Mouse (Mus musculus) neural tube, embryonic 14.5 days (tissue): Measurements from ENCODE around the gene Grb7. TPM values are rescaled to one million over a fixed set of nuclear protein-coding genes. Genes with fewer than 3 reads are reported as not detected.

Experiments
- ATAC-seq: fragments of 200-750 bp; cut with Nextera tagmentation; 2 replicates; pipeline ENCODE4 v1.8.0; 2017; ENCODE audit warnings: low read depth, mild to moderate bottlenecking, moderate TSS enrichment, moderate library complexity
- H3K27ac ChIP-seq: fragments of 300-500 bp; sonication (generic); 2 replicates; pipeline ENCODE4 v1.5.1; 2014; ENCODE audit warnings: low read depth, mild to moderate bottlenecking, control low read depth, low read length, moderate library complexity, mixed read lengths
- H3K27me3 ChIP-seq: fragments of 300-500 bp; sonication (generic); 2 replicates; pipeline ENCODE4 v1.6.1; 2014; ENCODE audit warnings: low read length; ENCODE audit not compliant: control insufficient read depth, insufficient read depth
- H3K36me3 ChIP-seq: fragments of 300-500 bp; sonication (generic); 2 replicates; pipeline ENCODE4 v1.6.1; 2014; ENCODE audit warnings: low read length, mixed read lengths; ENCODE audit not compliant: control insufficient read depth, insufficient read depth
- H3K4me1 ChIP-seq: fragments of 300-500 bp; sonication (generic); 2 replicates; pipeline ENCODE4 v1.6.1; 2014; ENCODE audit warnings: low read length; ENCODE audit not compliant: control insufficient read depth, insufficient read depth
- H3K4me2 ChIP-seq: fragments of 300-500 bp; sonication (generic); 2 replicates; pipeline ENCODE4 v1.6.1; 2014; ENCODE audit warnings: mild to moderate bottlenecking, low read depth, low read length, control low read depth
- H3K4me3 ChIP-seq: fragments of 300-500 bp; sonication (generic); 2 replicates; pipeline ENCODE4 v1.5.1; 2014; ENCODE audit warnings: low read depth, low read length, control low read depth, mixed read lengths
- H3K9ac ChIP-seq: fragments of 300-500 bp; sonication (generic); replicated peaks from 2 replicates; pipeline ENCODE4 v1.6.1; 2014; ENCODE audit warnings: low read depth, mild to moderate bottlenecking, control low read depth, low read length, mixed read lengths
- H3K9me3 ChIP-seq: fragments of 300-500 bp; sonication (generic); 2 replicates; pipeline ENCODE4 v1.6.1; 2016; ENCODE audit warnings: low read length; ENCODE audit not compliant: control insufficient read depth
- WGBS: fragments of 180-500 bp; shearing (Covaris S2); extraction: QIAGEN DNeasy Blood & Tissue Kit; methylation state at CpG from one replicate; pipeline ENCODE4 v1.1.7; 2014; 5-methylcytosine and 5-hydroxymethylcytosine counted together
- polyA plus RNA-seq: library from polyadenylated mRNA; unstranded; fragments of >200 nt; fragmentation: Nextera tagmentation; extraction: Ambion mirVana; gene quantifications from 2 replicates; pipeline ENCODE4 v1.2.1, GENCODE M21; 2014

Grb7 gene
- polyA plus RNA-seq, 1 experiment from 2014 or later, result 0.86 TPM

GRCm38 (mm10) chr11:98437441-98437840 lies 8.8 kb upstream of the Grb7 start:
- H3K4me3 ChIP-seq, result no peak overlapping the region
- no peak overlapping the region for H3K9ac ChIP-seq
- H3K36me3 ChIP-seq, result no peaks in the 10 kb centered on the region
- no peak for ATAC-seq
- H3K27me3 ChIP-seq, result no peaks in the 10 kb centered on the region
- H3K9me3 ChIP-seq, result no peaks in the 10 kb centered on the region
- H3K27ac ChIP-seq, result no peak overlapping the region
- H3K4me2 ChIP-seq, result no peak overlapping the region
- H3K4me1 ChIP-seq, result peaks cover 4% of the 10 kb centered on the region
- WGBS, result 94% methylated on average over 6 of the region's 6 CpGs

GRCm38 (mm10) chr11:98438331-98439158 lies 7.6 kb upstream of the Grb7 start, which contains the start of gene Mien1:
Gene Mien1, minus strand, starts transcription at chr11:98438991.
- 3% methylated on average over 43 of the region's 43 CpGs for WGBS
- Histone ChIP-seq H3K9ac (peak within 1 kb of the TSS; percentile 59), H3K4me1 (peaks cover 4% of the 10 kb centered on the region), H3K9me3 (no peaks in the 10 kb centered on the region), H3K4me2 (peak within 1 kb of the TSS; percentile 72), H3K27me3 (no peaks in the 10 kb centered on the region), H3K27ac (peak within 1 kb of the TSS; percentile 52; the same call in 1 of the 2 replicates), H3K4me3 (peak within 1 kb of the TSS; percentile 56), H3K36me3 (no peaks in the 10 kb centered on the region)
- ATAC-seq, result peak; percentile 89

- no peaks in the 10 kb centered on the region for H3K4me1 ChIP-seq
- 97% methylated on average over 1 of the region's 1 CpGs for WGBS
- no peak overlapping the region for H3K4me2 ChIP-seq
- H3K36me3 ChIP-seq, result no peaks in the 10 kb centered on the region
- no peak overlapping the region for H3K9ac ChIP-seq
- peaks cover 7% of the 10 kb centered on the region; the same call in 1 of the 2 replicates for H3K27me3 ChIP-seq
- H3K4me3 ChIP-seq, result no peak overlapping the region
- H3K27ac ChIP-seq, result no peak overlapping the region
- H3K9me3 ChIP-seq, result no peaks in the 10 kb centered on the region
- no peak for ATAC-seq
Measured at GRCm38 (mm10) chr11:98443688-98444087, 2.5 kb upstream of the Grb7 start.

GRCm38 (mm10) chr11:98445238-98445637 lies 956 bp upstream of the Grb7 start:
- ATAC-seq, result no peak
- peaks cover 7% of the 10 kb centered on the region; the same call in 1 of the 2 replicates for H3K27me3 ChIP-seq
- WGBS, result 24% methylated on average over 1 of the region's 1 CpGs
- no peak overlapping the region for H3K4me3 ChIP-seq
- no peaks in the 10 kb centered on the region for H3K9me3 ChIP-seq
- H3K27ac ChIP-seq, result no peak overlapping the region
- H3K9ac ChIP-seq, result no peak overlapping the region
- H3K36me3 ChIP-seq, result no peaks in the 10 kb centered on the region
- no peak overlapping the region for H3K4me2 ChIP-seq
- H3K4me1 ChIP-seq, result no peaks in the 10 kb centered on the region

- no peak overlapping the region for H3K4me3 ChIP-seq
- no peak overlapping the region for H3K27ac ChIP-seq
- WGBS, result 71% methylated on average over 4 of the region's 4 CpGs
- ATAC-seq, result no peak
- no peak overlapping the region for H3K9ac ChIP-seq
- H3K4me2 ChIP-seq, result no peak overlapping the region
- H3K9me3 ChIP-seq, result no peaks in the 10 kb centered on the region
- no peaks in the 10 kb centered on the region for H3K4me1 ChIP-seq
- peaks cover 7% of the 10 kb centered on the region; the same call in 1 of the 2 replicates for H3K27me3 ChIP-seq
- no peaks in the 10 kb centered on the region for H3K36me3 ChIP-seq
Measured at GRCm38 (mm10) chr11:98445679-98446078, 515 bp upstream of the Grb7 start.

GRCm38 (mm10) chr11:98446562-98447474 lies 624 bp downstream of the Grb7 start:
- Histone ChIP-seq H3K27me3 (peaks cover 7% of the 10 kb centered on the region; the same call in 1 of the 2 replicates), H3K9me3 (no peaks in the 10 kb centered on the region), H3K4me1 (no peaks in the 10 kb centered on the region), H3K9ac (no peak overlapping the region), H3K27ac (no peak overlapping the region), H3K4me2 (peak overlapping the region; percentile 3; the same call in 1 of the 2 replicates), H3K36me3 (no peaks in the 10 kb centered on the region), H3K4me3 (no peak overlapping the region)
- no peak for ATAC-seq
- WGBS, result 5% methylated on average over 30 of the region's 33 CpGs

- Histone ChIP-seq H3K27me3 (peaks cover 7% of the 10 kb centered on the region; the same call in 1 of the 2 replicates), H3K9me3 (no peaks in the 10 kb centered on the region), H3K27ac (no peak overlapping the region), H3K9ac (no peak overlapping the region), H3K4me3 (no peak overlapping the region), H3K4me2 (no peak overlapping the region), H3K4me1 (no peaks in the 10 kb centered on the region), H3K36me3 (no peaks in the 10 kb centered on the region)
- WGBS, result 20% methylated on average over 7 of the region's 7 CpGs
- ATAC-seq, result no peak
Measured at GRCm38 (mm10) chr11:98447475-98447834, 1.3 kb downstream of the Grb7 start.

GRCm38 (mm10) chr11:98448191-98448790 lies 2.1 kb downstream of the Grb7 start:
- H3K36me3 ChIP-seq, result no peaks in the 10 kb centered on the region
- no peak for ATAC-seq
- no peak overlapping the region for H3K4me3 ChIP-seq
- no peaks in the 10 kb centered on the region for H3K9me3 ChIP-seq
- H3K27me3 ChIP-seq, result peaks cover 7% of the 10 kb centered on the region; the same call in 1 of the 2 replicates
- H3K9ac ChIP-seq, result no peak overlapping the region
- no peak overlapping the region for H3K4me2 ChIP-seq
- H3K27ac ChIP-seq, result no peak overlapping the region
- H3K4me1 ChIP-seq, result no peaks in the 10 kb centered on the region
- 28% methylated on average over 12 of the region's 13 CpGs for WGBS
